ENCODE assay signal across 11 mouse cellular contexts in genomic region chr17:86535096-86535495, GRCm38 (mm10). TPM values are rescaled to one million over a fixed set of nuclear protein-coding genes. Genes with fewer than 3 reads are reported as not detected.
DNase-seq lines count a peak whose midpoint lies in the region; ATAC-seq and TF ChIP-seq lines count a peak whose summit lies in the region.
"Had no signal": no experiment of that assay in that cellular context is flagged by ENCODE, and none has a peak within 500 bp of the region (broad histone marks: within the 10 kb centered on the region; RNA-seq: fewer than 3 reads in every experiment).

No protein-coding gene starts in this region.

- H3K4me2 ChIP-seq in embryonic facial prominence, embryonic 13.5 days, result no peak overlapping the region

- ATAC-seq in embryonic facial prominence, embryonic 13.5 days (ENCODE audit: insufficient number of reproducible peaks, insufficient read depth, low FRiP score, low TSS enrichment, low read depth), result no peak

- H3K27ac ChIP-seq in embryonic facial prominence, embryonic 13.5 days, result peak overlapping the region; percentile 11; the same call in 1 of the 2 replicates
- H3K27ac ChIP-seq in embryonic facial prominence, embryonic 10.5 days (replicated peaks), result no peak overlapping the region
- H3K27ac ChIP-seq in left cerebral cortex, adult 2 months, result peak overlapping the region; percentile 4; the same call in 1 of the 2 replicates

- no peak for TF ChIP-seq CTCF in left cerebral cortex, adult 2 months (IDR thresholded peaks at IDR 0.05)

- peaks cover 35% of the 10 kb centered on the region for H3K4me1 ChIP-seq in embryonic facial prominence, embryonic 13.5 days
- peaks cover 44% of the 10 kb centered on the region for H3K4me1 ChIP-seq in embryonic facial prominence, embryonic 10.5 days

- H3K4me3 ChIP-seq in embryonic facial prominence, embryonic 13.5 days, result no peak overlapping the region
- no peak overlapping the region for H3K4me3 ChIP-seq in embryonic facial prominence, embryonic 10.5 days
- H3K4me3 ChIP-seq in left cerebral cortex, adult 2 months, result no peak overlapping the region
- H3K4me3 ChIP-seq: erythroblast, embryonic 14.5 days; myocyte had no signal

- no peaks in the 10 kb centered on the region for H3K27me3 ChIP-seq in embryonic facial prominence, embryonic 13.5 days
- H3K27me3 ChIP-seq in embryonic facial prominence, embryonic 10.5 days (replicated peaks; ENCODE audit: low read depth, poor library complexity, severe bottlenecking), result no peaks in the 10 kb centered on the region

- no peaks in the 10 kb centered on the region for H3K36me3 ChIP-seq in embryonic facial prominence, embryonic 13.5 days
- H3K36me3 ChIP-seq in embryonic facial prominence, embryonic 10.5 days (replicated peaks), result no peaks in the 10 kb centered on the region

- H3K9me3 ChIP-seq in embryonic facial prominence, embryonic 13.5 days, result no peaks in the 10 kb centered on the region
- no peaks in the 10 kb centered on the region for H3K9me3 ChIP-seq in embryonic facial prominence, embryonic 10.5 days

- no peak for DNase-seq in embryonic facial prominence, embryonic 10.5 days (ENCODE audit: low spot score)
- DNase-seq in left cerebral cortex, adult 2 months (ENCODE audit: extremely low spot score in 1 of 2, low spot score in 2 of 2), result no peak
- no peak for DNase-seq in left cerebral cortex, adult 11 months (ENCODE audit: low spot score)
- DNase-seq in heart, postnatal 4 days, result peak; percentile 31
- DNase-seq in lung, postnatal 25 days (ENCODE audit: low spot score), result peak; percentile 66
- DNase-seq in urinary bladder, postnatal 25 days (ENCODE audit: low spot score), result no peak
- DNase-seq in thymus, postnatal 0 days (ENCODE audit: low spot score), result no peak

- WGBS in embryonic facial prominence, embryonic 13.5 days, result 62% methylated on average over 10 of the region's 10 CpGs
- WGBS in embryonic facial prominence, embryonic 10.5 days, result 82% methylated on average over 10 of the region's 10 CpGs

- intact Hi-C loops in left cerebral cortex, adult 2 months (cut with DNase I), result loop anchor here (1.0 kb wide), 1 partner anchor 277 kb away; no protein-coding TSS in a partner anchor

- no peak overlapping the region for H3K9ac ChIP-seq in embryonic facial prominence, embryonic 13.5 days

RNA-seq across cellular contexts. Expression of gene Gm10309, which starts 30.1 kb away (rescaled TPM):
- 0.44 and 0.51 TPM in 2 replicates for polyA plus RNA-seq in embryonic facial prominence, embryonic 13.5 days (2015; fragmentation: Nextera tagmentation; extraction: Ambion mirVana)
- polyA plus RNA-seq in embryonic facial prominence, embryonic 10.5 days (2016; fragmentation: Nextera tagmentation; extraction: Ambion mirVana), result 0.10 and 0.29 TPM in 2 replicates
- total RNA-seq in left cerebral cortex, adult 2 months (2021), result not detected
- total RNA-seq in heart, postnatal 4 days (2021), result under 1 TPM in 1 of 2 experiments, not detected in 1; 0.12 TPM
- polyA plus RNA-seq in thymus, postnatal 0 days (2015; fragmentation: Nextera tagmentation; extraction: Ambion mirVana), result 0.10 TPM in 1 of 2 replicates, not detected in the other
- total RNA-seq: layer of hippocampus, adult 8-10 months had no signal

Comparison
In these comparisons a context has a peak if more than half of its experiments do, and no peak if none do; other contexts are left out.
1. DNase-seq: peak in heart, postnatal 4 days (single experiment) and lung, postnatal 25 days (single experiment); none in embryonic facial prominence, embryonic 10.5 days (single experiment), left cerebral cortex, adult 2 months (0 of 2), left cerebral cortex, adult 11 months (single experiment), urinary bladder, postnatal 25 days (single experiment) and thymus, postnatal 0 days (single experiment).